Mouse (Mus musculus): ENCODE measurements around the gene Ubn1. TPM values are rescaled to one million over a fixed set of nuclear protein-coding genes. Genes with fewer than 3 reads are reported as not detected.

Gene Ubn1
- total and polyA plus RNA-seq, 3 experiments, result 17.4 to 33.2 (median 32.5) TPM

GRCm38 (mm10) chr16:5011285-5011684 is 38.6 kb upstream of the Ubn1 start:
- dilution Hi-C loops (cut with MboI; ENCODE audit: extremely low pct_ligation_motif_present, extremely low pct_unique_long_range_greater_than_20kb, low sequenced_read_pairs), result no loop called here
- H3K4me3 ChIP-seq (replicated peaks in 1 of 3; ENCODE audit: low read depth in 2 of 3, low read length in 2 of 3, poor library complexity in 1 of 3), result peak overlapping the region; percentile 3 to 25 (median 5)
- in situ Hi-C loops (cut with MboI; ENCODE audit: low pct_ligation_motif_present, low pct_unique_long_range_greater_than_20kb, low sequenced_read_pairs), result no loop called here

GRCm38 (mm10) chr16:5012036-5013005 is 37.5 kb upstream of the Ubn1 start:
- TF ChIP-seq ZC3H11A (IDR thresholded peaks at IDR 0.05; ENCODE audit: low read depth, low read length), result no peak
- TF ChIP-seq PAX5 (IDR thresholded peaks at IDR 0.05; ENCODE audit: low read length), result no peak
- no peak for TF ChIP-seq EP300 (IDR thresholded peaks at IDR 0.05; ENCODE audit: low read length)
- peak; percentile 65; the same call in 1 of the 2 replicates for TF ChIP-seq CHD1 (IDR thresholded peaks at IDR 0.05; ENCODE audit: low read depth, low read length)
- TF ChIP-seq KAT2A (IDR thresholded peaks at IDR 0.05; ENCODE audit: insufficient replicate concordance, low read length), result no peak
- TF ChIP-seq SIN3A (IDR thresholded peaks at IDR 0.05; ENCODE audit: low read length), result no peak; the same call in 1 of the 2 replicates
- TF ChIP-seq ZMIZ1 (IDR thresholded peaks at IDR 0.05; ENCODE audit: low read depth, low read length), result no peak
- no peak for TF ChIP-seq JUN (IDR thresholded peaks at IDR 0.05; ENCODE audit: insufficient read depth, low read depth, low read length)
- no peak for TF ChIP-seq MYC (IDR thresholded peaks at IDR 0.05; ENCODE audit: low read depth, low read length)
- no peak for TF ChIP-seq UBTF (IDR thresholded peaks at IDR 0.05; ENCODE audit: low read depth, low read length)
- TF ChIP-seq MAX (IDR thresholded peaks at IDR 0.05; ENCODE audit: low read length), result no peak
- peak; percentile 20; the same call in 1 of the 2 replicates for TF ChIP-seq ETS1 (conservative IDR thresholded peaks at IDR 0.05; ENCODE audit: low read depth, low read length)
- no peak for TF ChIP-seq MXI1 (IDR thresholded peaks at IDR 0.05; ENCODE audit: low read depth, low read length)
- no peak for TF ChIP-seq CHD2 (IDR thresholded peaks at IDR 0.05; ENCODE audit: low read length)
- no peak for TF ChIP-seq ELF1 (IDR thresholded peaks at IDR 0.05; ENCODE audit: low read depth, low read length)
- TF ChIP-seq RAD21 (IDR thresholded peaks at IDR 0.05; ENCODE audit: low read depth, low read length), result no peak
- 0 out of 2 replicates have a peak, but pooled peaks have one; percentile 15 for TF ChIP-seq TCF12 (IDR thresholded peaks at IDR 0.05; ENCODE audit: low read depth, low read length)
- 0 out of 2 replicates have a peak, but pooled peaks have one; percentile 16 for TF ChIP-seq BHLHE40 (IDR thresholded peaks at IDR 0.05; ENCODE audit: low read depth, low read length)
- in situ Hi-C loops (cut with MboI; ENCODE audit: low pct_ligation_motif_present, low pct_unique_long_range_greater_than_20kb, low sequenced_read_pairs), result no loop called here
- Histone ChIP-seq H3K79me2 (replicated peaks; ENCODE audit: control insufficient read depth, extremely low read depth, insufficient read depth, poor library complexity, severe bottlenecking) (no peaks in the 10 kb centered on the region), H3K27me3 (replicated peaks) (no peaks in the 10 kb centered on the region), H3K9ac (ENCODE audit: insufficient read depth, low read depth) (peak overlapping the region; percentile 11; the same call in 1 of the 2 replicates), H3K4me2 (ENCODE audit: insufficient read depth, low read depth, poor library complexity, severe bottlenecking) (peak overlapping the region; percentile 90), H3K36me3 (replicated peaks in 1 of 2; ENCODE audit: control insufficient read depth in 1 of 2, insufficient read depth in 1 of 2, low read length in 1 of 2) (peaks cover 40 to 67% of the 10 kb centered on the region in 2 experiments), H3K4me1 (ENCODE audit: control insufficient read depth in 1 of 2, insufficient read depth in 2 of 2) (peaks cover 19 to 48% of the 10 kb centered on the region in 2 experiments), H3K4me3 (replicated peaks in 1 of 3; ENCODE audit: low read depth in 2 of 3, low read length in 2 of 3, poor library complexity in 1 of 3) (peak overlapping the region; percentile 68 to 97 (median 68)), H3K9me3 (replicated peaks; ENCODE audit: low read length) (no peaks in the 10 kb centered on the region), H3K27ac (ENCODE audit: insufficient read depth, low read depth) (peak overlapping the region; percentile 78)
- dilution Hi-C loops (cut with MboI; ENCODE audit: extremely low pct_ligation_motif_present, extremely low pct_unique_long_range_greater_than_20kb, low sequenced_read_pairs), result no loop called here
- DNase-seq (ENCODE audit: extremely low read depth), result peak; percentile 51

More at GRCm38 (mm10) chr16:5011285-5011684, 38.6 kb upstream of the Ubn1 start:
- Histone ChIP-seq H3K4me2 (ENCODE audit: insufficient read depth, low read depth, poor library complexity, severe bottlenecking) (peak overlapping the region; percentile 90), H3K27ac (ENCODE audit: insufficient read depth, low read depth) (peak overlapping the region; percentile 78), H3K36me3 (replicated peaks in 1 of 2; ENCODE audit: control insufficient read depth in 1 of 2, insufficient read depth in 1 of 2, low read length in 1 of 2) (peaks cover 31 to 64% of the 10 kb centered on the region in 2 experiments), H3K9me3 (replicated peaks; ENCODE audit: low read length) (no peaks in the 10 kb centered on the region), H3K27me3 (replicated peaks) (no peaks in the 10 kb centered on the region), H3K4me1 (ENCODE audit: control insufficient read depth in 1 of 2, insufficient read depth in 2 of 2) (peaks cover 19 to 48% of the 10 kb centered on the region in 2 experiments), H3K79me2 (replicated peaks; ENCODE audit: control insufficient read depth, extremely low read depth, insufficient read depth, poor library complexity, severe bottlenecking) (no peaks in the 10 kb centered on the region), H3K9ac (ENCODE audit: insufficient read depth, low read depth) (peak overlapping the region; percentile 11; the same call in 1 of the 2 replicates)
- TF ChIP-seq ELF1 (IDR thresholded peaks at IDR 0.05; ENCODE audit: low read depth, low read length), result peak; percentile 70
- peak; percentile 83 for TF ChIP-seq MEF2A (IDR thresholded peaks at IDR 0.05; ENCODE audit: borderline replicate concordance, low read depth, low read length)
- peak; percentile 67; the same call in 1 of the 2 replicates for TF ChIP-seq UBTF (IDR thresholded peaks at IDR 0.05; ENCODE audit: low read depth, low read length)
- TF ChIP-seq MAZ (IDR thresholded peaks at IDR 0.05; ENCODE audit: low read depth, low read length), result peak; percentile 72; the same call in 1 of the 2 replicates
- peak; percentile 96 for TF ChIP-seq IRF4 (IDR thresholded peaks at IDR 0.05; ENCODE audit: low read depth, low read length)
- no peak for TF ChIP-seq ZNF384 (IDR thresholded peaks at IDR 0.05; ENCODE audit: low read depth, low read length)
- TF ChIP-seq TCF12 (IDR thresholded peaks at IDR 0.05; ENCODE audit: low read depth, low read length), result peak; percentile 62; the same call in 1 of the 2 replicates
- TF ChIP-seq MAX (IDR thresholded peaks at IDR 0.05; ENCODE audit: low read length), result peak; percentile 88
- peak; percentile 73 for TF ChIP-seq EP300 (IDR thresholded peaks at IDR 0.05; ENCODE audit: low read length)
- peak; percentile 78 for TF ChIP-seq USF1 (IDR thresholded peaks at IDR 0.05; ENCODE audit: low read depth, low read length)
- 0 out of 2 replicates have a peak, but pooled peaks have one; percentile 31 for TF ChIP-seq NELFE (IDR thresholded peaks at IDR 0.05; ENCODE audit: low read depth, low read length)
- TF ChIP-seq POLR2A (IDR thresholded peaks at IDR 0.05; ENCODE audit: low read depth, low read length), result peak; percentile 49; the same call in 1 of the 2 replicates
- peak; percentile 66 for TF ChIP-seq USF2 (conservative IDR thresholded peaks at IDR 0.05; ENCODE audit: low read depth, low read length)
- peak; percentile 41 for TF ChIP-seq HCFC1 (IDR thresholded peaks at IDR 0.05; ENCODE audit: low read depth, low read length)
- TF ChIP-seq NRF1 (IDR thresholded peaks at IDR 0.05; ENCODE audit: low read depth, low read length), result no peak
- peak; percentile 87 for TF ChIP-seq BHLHE40 (IDR thresholded peaks at IDR 0.05; ENCODE audit: low read depth, low read length)
- TF ChIP-seq MXI1 (IDR thresholded peaks at IDR 0.05; ENCODE audit: low read depth, low read length), result peak; percentile 80; the same call in 1 of the 2 replicates
- TF ChIP-seq ETS1 (conservative IDR thresholded peaks at IDR 0.05; ENCODE audit: low read depth, low read length), result peak; percentile 74
- no peak for TF ChIP-seq JUND (conservative IDR thresholded peaks at IDR 0.05; ENCODE audit: low read depth, low read length)
- TF ChIP-seq ZMIZ1 (IDR thresholded peaks at IDR 0.05; ENCODE audit: low read depth, low read length), result no peak
- TF ChIP-seq KAT2A (IDR thresholded peaks at IDR 0.05; ENCODE audit: insufficient replicate concordance, low read length), result no peak
- TF ChIP-seq MYC (IDR thresholded peaks at IDR 0.05; ENCODE audit: low read depth, low read length), result peak; percentile 83
- DNase-seq (ENCODE audit: extremely low read depth), result peak; percentile 84

Data from CH12.LX (cell line).